Mouse (Mus musculus) v-Abl transformed pro-B cells (cell line): ENCODE data around the gene Aox3.

Experiments used
- in situ Hi-C, 2 experiments: fragments of 400-800 bp; cut with MboI; formaldehyde crosslinking; loops; one replicate each; pipeline ENCODE4 v1.15.1; 2025; ENCODE audit not compliant: unreplicated experiment in 2 of 2

Aox3 gene

DNA sequence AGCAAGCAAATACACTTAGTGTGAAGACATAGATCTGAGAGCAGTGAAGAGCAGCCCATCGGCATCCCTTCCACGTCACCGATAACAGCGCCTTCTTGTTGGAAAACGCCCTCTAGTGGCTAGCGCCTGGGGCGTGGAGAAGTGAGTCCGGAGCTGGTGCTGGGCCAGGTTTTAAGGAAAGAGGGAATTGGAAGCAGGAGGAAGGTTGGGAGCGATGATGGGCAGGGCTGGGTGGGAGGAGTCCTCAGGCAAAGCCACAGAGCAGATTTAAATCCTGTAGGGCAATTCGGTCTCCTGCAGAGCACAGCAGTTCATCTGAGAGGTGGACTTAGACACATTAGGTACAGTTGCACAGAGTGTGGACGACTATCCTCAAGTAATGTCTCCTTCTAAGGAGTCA lies at the start of gene Aox3:
Gene Aox3 (plus strand): TSS at position 251 of the 400 bp plus-strand sequence.
- in situ Hi-C loops: no loop called here

DNA sequence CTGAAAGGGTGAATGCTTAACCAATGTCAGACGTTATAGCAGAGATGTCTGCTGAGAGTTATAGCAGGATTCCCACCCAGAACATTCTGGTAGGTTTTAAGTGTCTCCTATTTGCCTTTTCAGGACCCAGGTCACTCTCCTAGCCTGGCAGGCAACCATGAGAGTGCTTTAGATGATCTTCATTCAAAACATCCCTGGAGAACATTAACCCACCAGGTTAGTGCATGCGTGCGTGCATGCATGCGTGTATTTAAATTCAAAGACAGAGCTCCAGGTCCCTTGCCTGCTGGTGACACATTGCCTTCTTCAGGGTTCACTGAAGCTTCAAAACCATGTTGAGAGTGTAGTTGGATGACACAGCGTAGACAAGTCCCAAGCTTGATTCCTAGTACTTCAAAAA lies 47.8 kb upstream of the Aox3 start:
- in situ Hi-C loops: no loop called here

DNA sequence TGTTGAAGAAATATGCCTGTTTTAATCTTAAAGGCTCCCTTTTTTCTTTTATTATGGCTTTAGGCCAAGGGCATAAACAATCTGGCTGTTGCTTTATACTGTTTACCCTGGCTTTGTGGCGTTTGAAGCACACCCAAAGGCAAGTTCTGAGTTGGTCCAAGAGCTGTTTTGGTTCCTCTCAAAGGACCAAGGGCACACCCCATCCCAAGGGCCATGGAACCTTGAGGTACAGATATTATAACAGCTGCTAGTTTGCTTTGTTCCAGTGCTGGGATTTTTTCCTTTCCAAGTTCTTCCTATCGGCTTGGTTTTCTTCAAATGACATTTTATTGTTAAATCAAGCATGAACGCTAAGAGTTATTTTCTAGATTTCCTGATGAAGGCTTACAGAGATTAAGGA lies 47.3 kb upstream of the Aox3 start:
- in situ Hi-C loops: no loop called here

DNA sequence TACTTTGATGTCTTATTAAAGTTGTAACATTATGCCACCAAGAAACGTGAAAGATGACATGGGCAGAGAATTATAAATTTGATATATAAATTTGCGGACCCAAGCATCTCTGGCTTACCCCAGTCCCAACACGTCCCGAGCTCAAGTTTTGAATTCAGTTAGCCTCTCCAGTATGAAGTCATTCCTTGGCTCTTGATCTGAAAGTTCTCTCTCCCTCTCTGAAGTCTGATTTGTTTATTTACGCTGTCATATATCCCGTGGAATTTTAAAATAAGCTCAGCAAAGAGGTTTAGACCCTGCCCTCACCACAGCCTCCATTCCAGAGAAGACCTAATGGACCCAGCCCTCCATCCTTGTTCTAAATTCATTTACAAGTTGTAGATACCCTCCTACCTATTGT lies 43.7 kb upstream of the Aox3 start:
- in situ Hi-C loops: no loop called here

DNA sequence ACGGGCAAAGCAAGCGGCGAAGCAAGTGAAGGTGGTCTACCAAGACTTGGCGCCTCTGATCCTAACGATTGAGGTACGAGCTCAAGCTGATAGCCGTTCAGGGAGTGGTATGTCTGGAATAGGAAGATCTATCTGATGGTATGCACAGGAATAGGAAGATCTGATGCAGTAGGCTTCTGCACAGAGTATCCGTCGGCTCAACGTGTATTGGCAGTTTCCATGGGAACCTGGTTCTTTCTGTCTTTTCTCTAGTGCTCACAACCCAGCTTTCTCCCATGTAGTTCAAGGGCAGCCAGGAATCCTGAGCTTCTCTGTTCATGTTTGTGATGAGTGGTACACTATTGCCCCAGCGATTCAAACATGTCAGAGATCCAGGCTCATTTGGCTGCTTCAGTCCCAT lies 42.8 kb upstream of the Aox3 start:
- in situ Hi-C loops: no loop called here

DNA sequence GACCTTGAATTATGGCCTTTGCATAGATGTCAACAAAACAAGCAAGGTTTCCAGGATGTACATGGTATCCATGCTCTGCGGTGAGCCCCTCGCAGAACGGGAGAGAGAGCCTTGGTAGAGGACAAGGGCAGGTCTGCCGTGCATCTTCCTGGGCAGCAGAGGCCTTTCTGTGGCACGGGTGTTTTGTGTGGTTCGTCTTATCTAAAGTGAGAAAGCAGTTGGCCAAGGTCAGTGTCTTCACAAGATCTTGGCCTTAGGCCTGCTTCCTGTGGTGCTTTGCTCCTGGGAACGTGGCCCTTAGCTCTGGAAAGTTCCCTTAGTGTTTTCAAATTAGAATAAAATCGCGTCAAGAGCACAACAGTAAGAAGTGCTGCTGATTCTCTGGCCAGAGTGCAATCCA lies 41.9 kb upstream of the Aox3 start:
- in situ Hi-C loops: no loop called here

DNA sequence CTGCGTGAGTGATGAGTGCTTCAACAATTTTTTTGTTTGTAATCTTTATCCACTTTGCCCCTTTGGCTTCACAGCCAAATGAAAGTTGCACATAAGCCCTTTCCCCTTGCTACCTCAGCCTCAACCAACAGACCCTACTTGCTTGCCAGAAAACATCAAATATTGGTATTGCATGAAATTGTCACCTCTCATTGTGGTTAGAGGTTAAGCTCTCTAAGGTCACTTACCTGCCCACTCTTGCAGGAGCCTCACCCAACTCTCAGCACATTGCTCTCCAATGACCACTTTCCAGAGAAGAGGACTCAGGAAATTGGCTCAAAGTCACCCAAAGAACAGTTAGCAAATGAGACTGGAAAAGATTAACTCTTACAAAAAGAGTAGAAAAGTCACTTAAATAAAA lies 41.4 kb upstream of the Aox3 start:
- in situ Hi-C loops: no loop called here

DNA sequence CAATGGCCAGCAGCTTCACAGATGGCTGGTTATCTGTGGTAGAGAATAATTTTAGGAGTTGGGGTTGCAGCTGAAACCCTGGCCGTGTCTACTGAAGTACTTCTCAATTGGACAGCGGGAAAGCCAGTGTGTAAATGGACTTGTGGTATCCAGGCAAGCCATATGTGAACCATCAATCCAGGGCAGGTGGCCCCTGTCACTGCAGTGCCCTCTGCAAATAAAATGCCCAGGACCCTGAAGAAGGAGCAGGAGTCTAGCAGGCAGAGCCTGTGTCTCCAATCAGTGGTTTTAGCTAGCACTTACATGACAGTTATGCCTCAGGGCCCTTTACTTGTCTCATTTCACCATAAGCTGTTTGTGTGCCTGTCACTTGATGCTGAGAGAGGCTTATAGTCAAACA lies 40.5 kb upstream of the Aox3 start:
- in situ Hi-C loops: no loop called here

DNA sequence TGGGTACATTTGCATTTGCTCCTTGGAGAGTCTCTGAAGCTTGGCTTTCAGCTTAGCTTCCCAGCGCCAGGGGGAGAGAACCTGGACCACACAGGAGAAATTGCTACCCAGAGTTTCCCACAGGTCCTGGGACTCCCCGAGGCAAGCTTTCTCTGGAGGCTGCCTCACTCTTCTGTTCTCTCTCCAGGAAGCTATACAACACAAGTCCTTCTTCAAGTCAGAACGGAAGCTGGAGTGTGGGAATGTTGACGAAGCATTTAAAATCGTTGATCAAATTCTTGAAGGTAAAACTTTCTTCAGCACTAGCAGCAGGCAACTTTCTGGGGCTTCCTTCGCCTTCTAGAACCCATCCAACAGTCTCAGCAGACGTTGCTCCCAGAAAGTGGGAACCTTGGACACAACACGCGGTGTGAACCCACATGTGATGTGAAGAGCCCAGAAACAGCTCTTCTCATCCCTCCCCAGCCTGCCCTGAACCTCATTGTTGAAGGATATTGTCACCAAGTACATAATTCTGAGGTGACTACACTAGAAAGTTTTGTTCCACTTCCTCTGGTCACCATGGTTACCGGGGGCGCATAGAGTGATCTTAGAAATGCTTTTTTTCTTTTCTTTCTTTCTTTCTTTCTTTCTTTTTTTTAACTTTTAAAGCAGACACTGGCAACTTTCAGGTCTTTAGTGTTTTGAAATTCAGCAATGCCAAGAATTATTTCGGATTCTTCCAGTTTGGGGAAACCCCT lies 39.8 kb upstream of the Aox3 start:
- in situ Hi-C loops: no loop called here

DNA sequence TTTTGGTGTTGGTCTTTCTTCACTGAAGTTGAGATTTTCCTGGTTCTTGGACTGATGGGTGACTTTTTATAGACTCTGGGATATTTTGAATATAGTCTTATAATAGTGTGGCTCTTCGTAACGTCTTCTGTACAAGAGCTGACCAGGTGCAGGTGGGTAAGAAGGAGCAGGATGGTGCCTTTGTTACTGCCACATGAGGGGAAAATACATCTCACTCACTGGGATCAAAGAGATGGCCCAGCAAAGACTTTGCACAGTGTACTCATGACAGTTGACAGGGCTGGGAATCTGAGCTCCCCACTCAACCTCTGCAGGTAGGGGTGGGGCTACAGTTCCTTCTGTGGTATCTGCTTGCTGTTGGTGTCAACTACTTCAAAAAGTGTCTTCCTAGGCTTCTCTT lies 38.7 kb upstream of the Aox3 start:
- in situ Hi-C loops: no loop called here

DNA sequence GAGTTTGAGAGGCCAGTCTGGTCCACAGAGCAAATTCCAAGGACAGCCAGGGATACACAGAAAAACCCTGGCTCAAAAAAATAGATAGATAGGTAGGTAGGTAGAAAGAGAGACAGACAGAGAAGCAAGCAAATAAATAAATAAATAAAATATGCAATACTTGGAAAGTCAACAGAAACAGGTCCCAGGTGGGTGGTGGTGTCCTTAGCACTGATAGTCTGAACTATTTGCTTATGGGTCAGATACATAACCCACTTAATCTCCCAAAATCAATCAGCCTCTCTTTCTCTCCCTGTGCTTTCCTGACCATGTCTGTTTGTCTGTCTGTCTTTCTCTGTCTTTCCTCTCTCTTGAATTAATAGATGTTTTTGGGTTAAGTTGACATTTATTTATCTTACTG lies 35.0 kb upstream of the Aox3 start:
- in situ Hi-C loops: no loop called here

DNA sequence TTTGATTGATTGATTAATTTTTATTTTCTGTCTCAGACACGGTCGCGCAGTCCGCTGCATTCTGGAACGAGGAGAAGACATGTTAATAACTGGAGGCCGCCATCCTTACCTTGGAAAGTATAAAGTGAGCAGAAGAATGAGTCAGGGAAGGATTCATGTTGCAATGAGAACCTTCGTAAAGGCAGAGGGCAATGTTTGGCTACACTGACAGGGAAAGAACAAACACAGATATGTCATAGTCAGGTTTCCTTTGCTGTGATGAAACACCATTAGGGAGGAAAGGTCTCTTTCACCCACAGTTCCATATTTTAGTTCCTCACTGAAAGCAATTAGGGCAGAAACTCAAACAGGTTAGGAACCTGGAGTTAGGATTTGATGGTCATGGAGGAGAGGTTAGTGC lies 34.5 kb upstream of the Aox3 start:
- in situ Hi-C loops: no loop called here

DNA sequence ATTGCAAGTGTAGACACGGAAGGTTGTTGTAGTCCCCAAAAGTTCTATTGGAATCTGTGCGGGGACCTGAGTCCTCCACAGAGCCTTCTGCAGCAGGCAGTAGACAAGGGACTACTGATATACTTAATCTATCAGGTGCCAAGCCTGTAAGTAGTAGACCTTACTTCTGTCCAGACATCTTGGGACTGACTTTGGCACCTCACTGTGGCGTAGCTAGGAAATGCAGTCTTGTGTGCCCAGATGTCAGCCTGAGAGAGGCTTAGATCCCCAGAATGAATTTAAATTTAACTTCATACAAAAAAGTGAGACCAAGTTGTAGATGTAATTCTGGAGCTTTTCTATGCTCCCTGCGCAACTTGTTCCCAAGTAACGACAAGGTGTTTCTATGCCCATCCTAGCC lies 33.2 kb upstream of the Aox3 start:
- in situ Hi-C loops: no loop called here

DNA sequence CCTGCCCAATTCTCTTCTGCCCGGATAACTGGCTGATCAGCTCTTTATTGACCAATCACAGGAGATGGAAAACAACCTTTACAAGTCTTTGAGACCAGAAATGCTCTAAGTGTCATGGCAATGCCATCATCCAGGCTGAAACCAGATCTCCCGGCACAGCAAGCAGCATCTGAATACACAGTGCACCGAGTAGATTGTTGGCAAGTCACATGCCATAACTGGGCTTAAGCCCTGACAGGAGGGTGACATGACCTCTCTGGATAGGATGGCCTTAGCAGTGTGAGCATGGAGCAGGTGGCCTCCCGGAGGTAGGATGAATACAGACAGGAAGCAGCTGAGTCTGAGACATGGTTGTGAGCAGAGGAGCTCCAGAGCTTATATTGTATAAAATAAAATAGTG lies 32.5 kb upstream of the Aox3 start:
- in situ Hi-C loops: no loop called here

DNA sequence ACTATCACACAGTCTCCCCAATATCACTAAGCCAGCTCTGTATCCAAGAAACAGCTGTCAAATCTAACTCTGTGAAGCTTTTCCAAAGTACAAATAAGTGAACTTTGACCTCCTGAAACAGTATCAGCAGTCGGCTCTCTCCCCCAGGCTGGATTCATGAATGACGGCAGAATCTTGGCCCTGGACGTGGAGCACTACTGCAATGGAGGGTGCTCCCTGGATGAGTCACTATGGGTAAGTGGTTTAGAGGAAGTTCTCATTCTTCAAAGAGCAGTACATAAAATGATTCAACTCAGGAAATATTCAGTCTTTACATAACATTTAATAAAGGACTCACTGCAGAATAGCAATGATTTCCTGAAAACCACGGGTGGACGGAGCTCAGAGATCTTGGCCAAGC lies 31.6 kb upstream of the Aox3 start:
- in situ Hi-C loops: no loop called here

DNA sequence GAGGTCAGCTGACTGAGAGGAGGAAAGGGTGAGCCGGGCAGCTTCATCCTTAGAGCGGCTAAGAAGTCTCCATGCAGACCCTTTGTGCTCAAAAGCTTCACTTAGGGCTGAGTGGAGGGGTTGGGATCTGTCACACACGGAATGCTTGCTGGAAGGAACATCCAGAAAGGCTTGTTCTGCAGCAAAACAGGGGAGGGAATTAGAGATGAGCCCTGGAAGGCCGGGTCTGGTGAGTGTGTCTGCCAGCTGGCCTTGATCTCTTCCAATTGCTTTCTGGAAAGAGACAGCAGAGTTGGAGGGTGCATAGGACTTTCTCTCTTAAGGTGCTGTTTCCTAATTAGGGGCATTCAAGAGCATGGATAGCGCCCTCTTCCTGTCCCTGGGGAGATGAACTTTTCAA lies 23.6 kb upstream of the Aox3 start:
- in situ Hi-C loops: no loop called here

DNA sequence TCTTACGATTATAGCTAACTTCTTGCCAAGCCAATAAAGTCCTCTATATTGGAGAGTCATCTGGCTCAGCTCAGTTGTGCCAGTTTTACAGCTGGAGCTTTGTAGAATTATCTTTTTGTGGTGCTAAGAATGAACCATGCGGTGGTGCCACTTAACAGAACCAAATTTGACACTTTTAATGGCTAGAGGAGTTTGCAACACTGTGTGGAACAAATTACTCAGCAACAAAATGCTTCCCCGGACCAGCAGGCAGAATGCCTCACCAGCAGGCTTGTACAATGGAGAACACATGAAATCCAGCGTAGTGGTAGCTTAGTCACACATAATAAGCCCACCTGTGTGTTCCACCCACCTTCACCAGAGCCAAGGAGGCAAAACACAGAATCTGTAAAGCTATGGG lies 22.7 kb upstream of the Aox3 start:
- in situ Hi-C loops: no loop called here

DNA sequence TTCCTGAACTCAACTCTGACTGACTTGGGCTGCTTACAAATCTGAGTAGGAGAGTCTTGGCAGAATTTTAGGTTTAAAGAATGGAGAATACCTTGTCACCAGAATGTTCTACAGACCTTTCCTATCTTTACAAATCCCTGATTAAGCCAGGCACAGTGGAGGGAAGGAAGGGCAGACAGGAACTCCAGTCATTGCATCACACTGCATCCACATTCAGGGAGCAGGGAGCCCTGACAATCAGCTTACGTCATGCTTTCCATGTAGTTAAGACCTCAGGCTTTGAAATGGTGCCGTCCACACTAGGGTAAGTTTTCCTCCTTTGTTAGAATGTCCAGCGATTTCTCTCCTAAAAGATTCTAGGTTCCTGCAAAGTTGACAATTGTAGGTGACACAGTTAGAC lies 21.7 kb upstream of the Aox3 start:
- in situ Hi-C loops: no loop called here

DNA sequence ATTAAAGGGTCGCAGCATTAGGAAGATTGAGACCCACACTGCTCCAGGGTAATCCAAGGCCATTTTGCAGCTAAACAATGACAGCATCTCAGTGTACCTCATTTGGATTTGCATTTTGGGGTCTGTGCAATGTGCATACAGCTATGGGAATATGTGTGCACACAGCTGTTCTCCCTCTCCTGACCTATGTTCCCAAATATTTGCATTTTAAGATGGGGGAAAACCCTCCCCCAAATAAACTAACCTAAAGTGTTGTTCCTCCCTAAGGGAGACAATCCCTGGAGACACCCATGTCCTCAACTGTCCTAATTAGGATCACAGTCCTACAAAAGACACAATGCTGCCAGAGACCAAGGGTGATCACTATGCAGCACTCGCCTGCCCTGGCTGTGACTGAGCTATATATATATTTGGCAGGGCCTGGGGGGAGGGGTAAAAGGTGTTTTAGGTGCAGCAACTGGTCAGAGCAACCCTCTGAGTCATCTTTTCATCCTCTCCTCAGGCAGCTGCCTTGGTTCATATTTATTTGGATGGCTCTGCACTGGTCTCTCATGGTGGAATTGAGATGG lies 20.9 kb upstream of the Aox3 start:
- in situ Hi-C loops: no loop called here

DNA sequence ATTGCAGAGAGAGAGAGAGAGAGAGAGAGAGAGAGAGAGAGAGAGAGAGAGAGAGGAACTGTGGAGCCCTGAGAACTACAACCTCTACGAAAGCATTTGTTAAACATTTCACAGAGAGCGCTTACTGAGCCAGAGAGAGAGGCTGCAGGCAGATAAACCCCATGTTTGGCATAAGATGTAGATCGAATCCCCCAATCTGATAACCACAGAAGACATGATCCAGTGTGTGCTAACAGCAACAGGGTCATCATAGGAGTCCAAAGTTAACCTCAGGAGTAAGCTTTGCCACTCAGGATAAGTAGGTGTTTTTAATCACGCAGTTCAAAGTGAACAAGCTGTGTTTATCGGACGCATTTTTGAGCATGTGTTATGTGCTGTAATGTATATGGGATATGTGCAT lies 15.6 kb upstream of the Aox3 start:
- in situ Hi-C loops: no loop called here

DNA sequence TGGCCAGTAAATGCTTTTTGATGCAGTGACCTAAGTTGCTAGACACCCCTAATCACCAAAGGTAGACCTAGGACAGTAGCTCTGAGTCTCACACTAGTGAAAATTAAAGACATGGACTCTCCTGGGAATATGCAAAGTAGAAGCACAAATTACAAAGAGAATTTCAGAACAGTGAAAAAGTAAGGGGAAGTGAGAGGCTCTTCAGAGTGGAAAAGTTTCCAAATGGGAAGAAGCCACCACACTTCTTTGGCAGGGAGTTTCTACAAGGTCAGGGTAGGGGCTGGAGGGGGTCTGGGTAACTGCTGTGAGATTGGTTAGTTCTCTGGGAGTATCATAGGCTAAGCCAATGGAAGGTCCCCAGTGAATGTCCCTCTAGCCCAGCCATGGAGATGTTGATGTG lies 13.8 kb upstream of the Aox3 start:
- in situ Hi-C loops: no loop called here

DNA sequence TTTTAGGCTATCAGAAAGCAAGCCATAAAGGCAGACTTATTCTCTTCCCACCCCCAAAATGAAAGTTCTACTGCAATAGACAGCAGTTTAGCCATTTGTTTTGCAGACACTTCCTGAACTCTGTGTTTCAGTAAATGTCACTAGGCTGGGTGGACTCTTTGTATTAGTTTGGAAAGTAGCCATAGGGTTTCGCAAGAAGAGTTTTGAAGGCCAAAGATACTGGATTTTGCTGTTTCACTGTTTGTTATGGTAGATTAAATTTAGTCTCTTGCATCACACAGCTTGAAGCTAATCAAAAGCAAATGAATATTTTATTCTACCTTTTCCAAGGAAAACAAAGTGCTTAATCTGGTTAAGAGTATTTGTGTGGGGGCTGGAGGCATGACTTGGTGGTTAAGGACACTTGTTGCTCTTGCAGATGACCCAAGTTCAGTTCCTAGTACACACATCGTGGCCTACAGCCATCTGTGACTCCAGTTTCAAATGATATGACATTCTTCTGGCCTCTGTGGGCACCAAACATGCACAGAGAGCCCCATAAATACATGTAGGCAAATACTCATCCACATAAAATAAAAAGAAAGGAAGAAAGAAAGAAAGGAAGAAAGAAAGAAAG lies 11.3 kb upstream of the Aox3 start:
- in situ Hi-C loops: no loop called here
